Mouse (Mus musculus): Measurements from ENCODE around the gene Trabd2b.

Trabd2b gene

DNA sequence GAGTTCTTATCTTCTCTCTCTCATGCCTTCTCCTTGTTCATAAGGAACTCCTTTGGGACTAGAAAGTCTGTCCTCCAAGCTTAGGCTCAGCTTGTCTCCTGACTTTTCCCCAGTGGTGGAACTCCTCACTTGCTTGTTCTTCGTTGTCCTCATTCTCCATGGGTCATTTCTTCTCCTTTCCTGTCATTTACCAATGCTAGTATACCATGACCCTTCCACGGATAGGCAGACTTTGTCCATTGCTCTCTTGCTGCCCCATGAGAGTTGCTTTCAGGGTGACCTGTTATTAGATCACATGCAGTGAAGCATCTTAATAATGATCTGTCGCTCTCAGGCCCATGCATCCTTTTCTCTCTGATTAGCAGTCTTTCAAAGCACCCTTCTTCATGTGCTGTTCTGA, 46.6 kb downstream of the Trabd2b start:
- no peak for DNase-seq

DNA sequence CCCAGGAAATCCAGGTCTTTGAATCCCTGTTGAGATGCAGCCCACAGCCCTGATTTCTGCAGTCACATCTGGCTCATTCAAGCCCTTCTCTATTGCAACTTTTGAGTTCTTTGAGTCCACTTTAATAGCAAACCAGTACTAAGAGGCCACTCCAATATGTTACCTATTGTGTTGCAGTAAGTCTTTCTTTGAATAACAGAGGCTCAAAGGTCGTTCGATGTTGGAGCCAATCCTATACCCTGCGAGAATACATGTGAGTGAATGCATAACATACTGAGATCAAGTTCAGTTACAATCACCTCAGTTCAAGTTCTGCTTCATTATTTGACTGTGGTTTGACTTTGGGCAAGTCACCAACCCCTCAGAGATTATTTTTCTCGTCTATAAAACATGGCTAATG, 47.5 kb downstream of the Trabd2b start:
- no peak for DNase-seq

DNA sequence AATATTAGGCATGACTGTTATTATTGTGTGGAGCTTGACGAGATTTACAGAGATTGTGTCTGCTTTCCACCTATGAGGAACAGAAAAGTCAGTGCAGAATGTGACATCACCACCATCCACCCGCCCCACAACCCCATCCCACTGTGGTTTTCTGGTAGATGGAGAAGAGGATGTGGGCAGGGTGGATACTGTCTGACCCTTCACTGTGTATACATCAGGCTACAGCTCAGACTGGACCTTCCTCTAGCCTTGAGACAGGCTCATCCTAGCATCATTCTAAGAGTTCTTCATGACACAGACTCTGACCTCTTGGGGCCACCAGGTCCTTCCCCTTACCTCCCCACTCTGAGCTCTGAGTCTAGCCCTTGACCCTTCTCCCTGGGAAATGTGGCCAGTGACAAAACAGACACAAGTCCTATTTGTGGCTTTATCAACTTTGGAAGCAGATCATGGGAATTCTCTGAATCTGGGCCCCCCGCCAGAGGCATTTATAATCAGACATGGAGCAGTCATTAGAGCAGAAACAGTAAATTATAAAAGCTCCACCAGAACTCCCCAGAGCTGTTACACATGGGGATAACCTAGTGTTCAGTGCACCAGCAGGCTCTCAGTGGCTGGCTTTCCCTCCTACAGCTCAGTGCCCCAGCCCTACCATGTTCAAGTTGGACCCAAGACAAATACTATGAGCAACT, 48.1 kb downstream of the Trabd2b start:
- DNase-seq, result no peak

DNA sequence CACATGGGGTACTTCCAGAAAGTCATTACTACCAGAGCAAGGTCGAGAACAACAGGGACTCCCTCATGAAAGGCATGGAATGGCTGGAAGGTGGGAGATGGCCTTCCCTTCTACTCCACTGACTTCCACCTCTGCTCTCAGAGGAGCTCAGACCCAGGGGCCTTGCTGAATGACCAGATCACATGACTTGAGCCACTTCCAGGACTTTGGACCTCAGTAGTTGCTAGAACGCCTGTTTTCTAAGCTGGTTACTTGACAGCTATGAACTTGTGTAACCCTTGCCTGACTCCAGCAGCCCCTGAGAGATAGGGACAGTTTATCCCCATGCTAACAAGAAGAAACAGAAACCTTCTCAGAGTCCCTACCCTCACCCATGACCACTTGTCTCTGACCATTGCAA, 50.6 kb downstream of the Trabd2b start:
- DNase-seq, result no peak

DNA sequence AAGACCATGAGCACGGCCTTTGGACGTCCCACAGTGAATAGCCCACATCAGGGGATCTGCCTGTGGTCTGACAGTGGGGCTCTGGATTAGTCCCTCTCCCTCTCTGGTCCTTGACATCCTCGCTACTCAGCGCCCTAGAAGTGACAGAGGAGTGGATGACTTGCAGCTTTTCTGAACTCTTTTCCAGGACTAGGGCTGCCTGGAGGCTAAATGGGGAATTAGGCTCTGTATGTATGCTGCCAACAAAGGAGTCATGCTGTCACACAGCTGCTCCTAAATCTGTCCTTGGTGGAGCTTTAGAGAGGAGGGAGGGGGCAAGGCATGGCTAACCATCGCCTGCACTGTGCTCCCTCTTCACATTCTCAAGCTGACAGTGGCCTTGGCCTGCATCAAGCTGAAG, 53.1 kb downstream of the Trabd2b start:
- peak; percentile 35 to 52 for DNase-seq

DNA sequence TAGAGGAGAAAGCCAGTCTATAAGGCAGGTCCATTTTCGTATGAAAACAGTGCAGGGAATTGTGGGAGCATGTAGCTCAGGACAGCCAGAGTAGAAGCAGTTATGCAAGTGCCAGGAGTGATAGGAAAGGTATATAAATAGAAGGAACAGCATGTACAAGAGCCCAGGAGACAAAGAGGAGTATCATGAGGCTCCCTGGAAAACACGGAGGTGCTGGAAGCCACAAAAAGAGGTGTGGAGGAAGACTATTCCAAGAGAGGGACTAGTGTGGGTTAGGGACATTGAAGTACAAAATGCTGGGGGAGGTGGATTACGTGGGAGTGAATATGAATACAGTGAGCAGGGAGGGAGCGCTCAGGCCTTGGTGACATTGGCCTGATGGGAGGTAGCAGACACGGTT, 53.9 kb downstream of the Trabd2b start:
- DNase-seq, result no peak

DNA sequence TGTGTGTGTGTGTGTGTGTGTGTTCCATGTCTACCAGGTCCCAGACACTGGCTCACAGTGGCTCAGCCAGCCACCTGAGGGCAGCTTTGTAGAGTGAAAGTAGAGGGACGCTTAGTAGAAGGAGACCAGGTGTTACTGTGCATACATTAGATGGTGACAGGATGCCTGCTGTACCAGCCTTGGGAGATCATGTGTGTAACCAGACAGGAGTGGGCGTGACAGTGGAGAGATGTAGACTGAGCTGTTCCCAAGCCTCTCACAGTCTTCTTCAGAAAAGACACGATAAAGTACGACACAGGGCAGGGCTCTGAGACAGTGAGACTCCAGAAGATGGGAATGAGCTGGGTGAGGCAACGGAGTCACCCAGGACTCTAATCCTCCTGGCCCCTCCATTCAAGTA, 54.6 kb downstream of the Trabd2b start:
- no peak for DNase-seq

DNA sequence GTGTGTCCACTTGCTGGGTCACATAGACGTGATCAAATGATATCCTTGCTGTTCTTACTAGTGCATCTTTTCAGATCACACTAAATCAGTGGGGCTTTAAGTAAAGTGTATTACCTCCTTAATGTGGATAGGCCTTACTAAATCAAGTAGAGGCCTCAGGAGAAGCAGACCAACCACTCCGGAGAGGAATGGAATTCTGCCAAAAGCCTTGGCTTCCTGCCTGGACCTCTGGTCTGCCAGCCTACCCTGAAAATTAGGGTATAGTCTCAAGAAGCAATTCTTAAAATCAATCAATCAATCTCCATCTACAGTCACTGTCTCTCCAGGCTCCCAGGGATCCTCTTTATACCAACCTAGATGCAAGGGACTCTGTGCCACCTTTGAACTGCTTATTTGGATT, 59.1 kb downstream of the Trabd2b start:
- DNase-seq, result peak; percentile 9

DNA sequence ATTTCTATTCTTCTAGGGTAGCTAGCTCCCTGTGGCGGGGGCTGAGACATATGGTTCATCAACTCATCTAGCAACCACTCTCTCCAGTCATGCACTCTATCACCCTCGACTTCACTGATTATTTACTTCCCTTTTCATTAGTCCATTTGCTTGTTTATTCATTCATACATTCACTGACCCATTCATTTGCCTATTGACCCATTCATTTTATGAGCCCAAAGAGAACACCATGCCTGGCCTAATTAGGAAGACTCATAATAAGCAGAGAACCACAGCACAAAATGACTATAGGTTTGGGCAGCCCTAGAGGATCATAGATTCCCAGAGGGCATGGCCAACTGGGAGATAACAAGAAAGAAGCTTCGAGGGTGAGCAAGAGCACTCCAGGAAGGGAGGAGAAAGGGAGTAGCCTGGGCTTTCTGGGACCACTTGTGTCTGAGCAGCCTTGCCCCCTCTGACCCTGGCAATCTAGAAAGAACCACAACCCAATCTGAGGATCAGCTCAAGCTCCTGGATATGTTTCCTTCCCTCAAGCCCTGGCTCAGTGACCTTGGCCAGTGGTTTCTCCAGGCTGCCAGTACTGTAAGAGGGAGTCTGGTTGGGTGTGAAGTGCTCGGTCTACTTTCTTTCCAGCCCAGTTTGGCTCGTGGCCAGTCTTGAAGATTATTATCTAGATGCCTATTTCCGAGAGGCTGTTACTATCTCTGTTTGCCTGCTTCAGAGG, 61.0 kb downstream of the Trabd2b start:
- no peak for DNase-seq

DNA sequence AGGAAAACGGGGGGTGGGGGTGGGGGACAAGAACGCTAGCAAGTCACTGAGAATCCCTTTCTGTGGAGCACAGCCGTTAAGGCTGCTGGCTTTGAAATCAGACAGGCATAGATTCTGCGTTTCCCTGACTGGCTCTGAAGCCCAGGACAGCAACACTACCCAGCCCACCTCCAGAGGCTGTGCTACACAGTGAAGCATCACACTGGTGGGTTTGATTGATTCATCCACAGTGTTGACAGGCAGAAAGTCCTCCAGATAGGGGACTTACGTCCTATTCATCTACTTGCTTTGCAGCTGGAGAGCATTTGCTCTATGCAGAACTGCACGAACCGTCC, 61.5 kb downstream of the Trabd2b start:
- DNase-seq, result no peak

DNA sequence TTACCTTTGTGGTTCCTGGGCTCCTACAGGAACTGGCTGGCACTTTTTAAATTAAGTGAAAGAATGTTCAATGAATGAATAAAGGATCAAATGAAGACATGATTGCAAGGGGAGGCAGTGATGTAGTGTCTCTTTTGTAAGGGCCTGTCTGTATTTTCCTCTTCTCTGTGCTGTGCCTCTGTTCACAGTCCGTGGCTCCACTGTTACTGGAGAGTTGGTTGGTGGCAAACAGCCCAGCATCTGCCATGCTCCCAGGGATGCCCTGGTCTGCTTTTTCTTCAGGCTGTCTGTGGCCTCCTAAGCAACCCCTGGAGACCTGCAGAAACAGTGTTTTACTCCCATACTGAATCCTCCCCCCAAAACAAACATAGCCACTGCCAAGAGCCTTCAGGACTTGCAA, 63.4 kb downstream of the Trabd2b start:
- DNase-seq, result no peak

DNA sequence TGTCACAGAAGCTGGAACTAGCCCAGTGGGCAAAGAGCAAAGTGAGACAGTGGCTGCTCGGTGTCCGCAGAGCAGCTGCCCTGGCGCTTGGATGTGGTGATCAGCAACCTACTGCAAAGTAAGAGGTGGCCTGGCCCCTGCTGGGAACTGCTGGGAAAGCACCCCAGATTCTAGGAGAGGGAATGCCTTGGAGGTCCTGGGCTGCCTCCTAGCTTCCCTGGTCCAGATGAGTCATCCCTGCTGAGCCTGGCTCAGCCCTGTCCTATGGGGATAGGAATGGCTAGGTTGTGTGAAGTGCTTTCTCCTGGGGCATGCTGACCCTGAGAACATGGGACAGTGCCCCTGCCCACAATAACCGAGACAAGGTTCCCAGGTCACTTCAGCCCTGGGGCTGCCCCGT, 65.6 kb downstream of the Trabd2b start:
- DNase-seq, result no peak

DNA sequence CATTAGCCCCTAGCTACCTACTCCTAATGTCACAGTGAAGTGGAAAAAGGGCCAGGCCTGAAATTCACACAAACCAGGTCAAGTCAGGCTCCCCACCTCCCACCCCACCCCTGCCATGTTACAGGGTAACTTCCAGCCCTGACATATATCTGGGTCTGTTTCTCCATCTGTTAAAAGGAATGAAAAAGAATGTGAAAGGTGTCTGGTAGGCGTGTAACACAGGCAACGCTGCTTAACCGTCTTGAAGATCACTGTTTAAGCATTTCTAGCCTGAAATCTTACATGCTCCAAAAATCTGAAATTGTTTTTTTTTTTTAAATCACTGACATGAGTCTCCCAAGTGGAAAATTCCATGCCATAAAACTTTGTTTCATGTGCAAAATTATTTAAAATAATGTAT, 69.8 kb downstream of the Trabd2b start:
- DNase-seq, result no peak

DNA sequence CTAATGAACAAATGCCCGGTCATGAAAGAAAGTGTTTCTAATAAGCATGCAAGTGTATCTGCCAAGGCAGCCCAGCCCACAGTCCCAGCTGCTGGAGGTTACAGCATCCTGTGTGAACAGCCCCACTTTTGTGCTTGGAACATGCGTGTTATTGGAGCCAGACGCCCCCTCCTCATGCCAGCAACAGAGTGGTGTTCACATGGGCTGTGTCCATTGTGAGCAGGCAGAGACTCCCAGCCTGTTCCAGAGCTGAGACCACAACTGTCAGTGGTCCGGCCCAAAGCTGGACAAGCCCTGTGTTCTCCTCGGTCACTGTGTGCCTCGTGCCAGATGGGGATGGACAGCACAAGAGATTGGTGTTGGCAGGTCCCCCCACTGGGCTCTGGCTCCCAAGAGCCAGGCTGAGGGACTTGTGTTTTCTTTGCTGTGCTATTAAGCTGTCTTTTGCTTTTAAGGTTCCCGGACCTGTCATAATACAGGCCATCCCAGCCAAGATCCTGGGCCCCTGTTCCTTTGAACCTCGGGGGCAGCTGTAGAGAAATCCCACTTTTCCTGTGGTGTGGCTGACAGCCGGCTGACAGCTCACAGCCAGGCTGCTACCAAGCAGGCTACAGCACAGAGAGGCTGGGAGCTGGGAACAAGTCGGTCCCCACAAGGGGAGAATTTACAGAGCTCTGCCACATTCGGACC, 70.7 kb downstream of the Trabd2b start:
- no peak for DNase-seq

DNA sequence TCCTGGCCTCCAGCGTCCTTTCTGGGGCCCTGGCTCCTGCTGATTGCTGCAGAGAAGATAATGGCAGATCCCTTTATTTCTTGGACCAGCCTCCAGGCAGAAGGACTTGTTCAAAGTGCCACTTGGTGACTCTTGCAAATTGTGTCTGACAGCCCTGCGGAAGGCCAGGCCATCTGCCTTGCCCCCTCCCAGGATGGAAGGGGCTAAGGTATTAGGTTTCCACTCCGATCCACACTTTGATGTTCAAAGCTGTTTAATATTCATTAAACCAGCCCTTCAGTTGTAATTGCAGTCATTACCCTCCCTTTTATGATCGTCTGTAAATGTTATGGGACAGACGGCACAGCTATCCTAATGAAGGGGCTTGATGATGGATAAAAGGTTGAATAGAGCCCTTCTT, 75.0 kb downstream of the Trabd2b start:
- DNase-seq, result no peak

DNA sequence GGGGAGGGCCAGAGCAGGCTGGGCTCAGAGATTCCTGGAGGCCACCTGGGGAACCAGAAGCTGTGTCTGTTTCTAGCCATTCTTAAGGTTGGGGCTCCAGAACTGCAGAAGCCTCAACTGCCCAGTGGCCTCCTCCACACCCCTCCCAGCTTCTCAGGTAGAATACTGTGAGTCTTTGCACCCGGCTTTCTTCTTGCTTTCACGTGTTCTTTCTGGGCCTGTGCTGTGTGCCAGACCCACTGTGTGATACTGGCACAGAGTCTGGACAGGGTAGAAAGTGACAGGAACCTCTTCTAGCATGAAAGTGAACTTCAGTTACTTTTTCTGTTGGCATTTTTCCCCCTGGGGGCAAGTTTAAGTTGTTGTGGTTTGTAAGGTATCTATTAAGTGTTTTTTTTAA, 77.6 kb downstream of the Trabd2b start:
- DNase-seq, result no peak

DNA sequence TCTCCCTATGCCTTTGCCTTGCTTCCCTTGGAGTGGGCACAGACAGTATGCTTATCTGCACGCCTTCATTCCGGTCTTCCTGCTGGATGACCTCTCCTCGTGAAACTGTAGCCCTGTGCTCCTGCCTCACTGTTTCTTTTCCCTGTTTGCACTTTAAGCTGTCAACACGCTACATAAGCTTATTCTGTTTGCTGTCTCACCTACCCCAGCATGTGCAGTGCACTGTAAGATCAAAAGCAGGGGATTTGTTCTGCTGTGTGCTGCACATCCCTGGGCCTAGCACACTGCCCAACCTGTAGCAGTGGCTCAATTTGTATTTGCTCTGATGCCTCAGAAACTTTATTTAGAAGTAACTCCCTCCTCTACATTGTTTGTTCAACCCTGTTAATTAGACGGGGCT, 79.5 kb downstream of the Trabd2b start:
- DNase-seq, result no peak

DNA sequence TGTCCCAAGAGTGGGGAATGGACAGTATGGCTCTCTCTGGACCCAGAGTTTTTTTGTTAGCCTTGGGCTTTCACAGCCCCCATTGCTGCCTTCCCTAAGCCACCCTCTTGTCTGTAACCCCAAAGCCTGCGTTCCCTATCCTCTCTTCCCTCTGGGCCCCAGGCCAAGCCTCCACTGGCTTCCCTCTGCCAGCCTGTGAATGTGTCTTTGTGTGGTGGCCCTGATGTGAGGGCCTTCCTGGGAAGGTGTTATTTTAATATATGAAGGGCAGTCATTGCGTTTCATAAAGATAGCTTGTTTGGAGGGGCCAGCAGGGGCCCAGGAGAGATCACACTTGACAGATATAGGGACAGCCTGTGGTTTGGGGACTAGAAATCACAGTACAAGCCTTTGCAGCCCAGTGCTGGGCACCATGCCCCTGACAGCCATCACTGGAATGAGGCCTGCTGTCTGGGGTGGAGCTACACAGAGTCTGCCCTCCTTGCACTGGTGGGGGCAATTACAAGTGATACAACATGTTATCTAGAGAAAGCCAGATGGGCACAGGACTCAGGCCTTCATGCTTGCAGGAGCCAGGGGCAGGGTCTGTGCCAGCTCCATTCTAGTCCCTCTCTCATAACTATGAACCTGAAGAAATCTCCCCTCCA, 80.5 kb downstream of the Trabd2b start:
- DNase-seq, result no peak

DNA sequence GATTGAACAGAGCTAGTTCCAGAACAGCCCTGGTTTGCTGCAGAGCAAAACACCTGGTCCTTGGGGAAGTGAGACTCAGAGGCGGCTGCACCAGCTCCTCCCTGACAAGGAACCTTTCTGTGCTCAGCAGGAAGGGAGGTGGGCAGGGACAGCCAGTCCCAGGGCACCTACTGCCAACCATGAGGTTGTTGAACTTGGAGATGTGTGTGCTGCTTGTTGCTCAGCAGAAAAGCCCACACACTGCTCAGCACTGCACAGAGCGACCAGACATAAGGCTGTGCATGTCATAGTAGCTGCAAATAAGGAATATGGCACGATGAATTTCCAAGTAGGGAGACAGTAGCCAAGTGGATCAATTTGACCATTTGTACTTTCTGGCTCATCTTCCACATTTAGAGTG, 81.2 kb downstream of the Trabd2b start:
- DNase-seq, result no peak

DNA sequence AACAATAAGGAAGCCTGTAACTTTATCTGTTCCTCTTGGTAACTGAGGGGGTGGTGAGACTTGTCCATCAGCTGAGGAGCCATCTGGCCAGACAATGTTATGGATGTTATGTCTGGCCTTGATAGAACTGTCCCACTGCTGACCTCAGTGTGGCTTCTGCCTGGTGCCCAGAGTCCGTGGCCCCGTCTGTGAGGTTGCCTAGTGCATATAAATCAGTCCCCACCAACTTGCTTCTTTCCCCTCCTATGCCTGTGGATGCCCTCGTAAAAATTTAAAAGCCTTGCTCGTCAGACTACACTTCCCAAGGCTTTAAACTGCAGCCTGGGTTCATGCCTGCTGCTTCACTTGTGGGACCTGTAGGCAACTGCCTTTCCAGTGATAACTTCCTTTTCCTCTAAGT, 85.6 kb downstream of the Trabd2b start:
- DNase-seq, result no peak

DNA sequence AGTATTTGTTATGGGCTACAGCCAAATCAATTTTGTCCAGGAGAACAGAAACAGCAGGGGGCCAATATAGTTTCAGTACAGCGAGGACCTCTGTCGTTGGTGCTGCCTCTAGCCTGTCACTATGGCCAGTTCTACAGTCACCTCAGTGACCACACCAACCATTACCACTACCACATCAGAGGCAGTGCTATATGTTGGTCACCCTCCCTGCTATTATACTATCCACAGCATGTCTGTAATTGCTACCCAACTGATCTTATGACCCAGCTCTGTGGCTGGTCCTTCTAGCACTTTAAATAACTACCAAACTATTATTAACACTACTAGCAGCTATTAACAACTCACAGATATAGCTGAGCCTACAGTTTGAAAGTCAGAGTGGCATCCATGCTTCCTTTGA, 87.5 kb downstream of the Trabd2b start:
- DNase-seq, result no peak

DNA sequence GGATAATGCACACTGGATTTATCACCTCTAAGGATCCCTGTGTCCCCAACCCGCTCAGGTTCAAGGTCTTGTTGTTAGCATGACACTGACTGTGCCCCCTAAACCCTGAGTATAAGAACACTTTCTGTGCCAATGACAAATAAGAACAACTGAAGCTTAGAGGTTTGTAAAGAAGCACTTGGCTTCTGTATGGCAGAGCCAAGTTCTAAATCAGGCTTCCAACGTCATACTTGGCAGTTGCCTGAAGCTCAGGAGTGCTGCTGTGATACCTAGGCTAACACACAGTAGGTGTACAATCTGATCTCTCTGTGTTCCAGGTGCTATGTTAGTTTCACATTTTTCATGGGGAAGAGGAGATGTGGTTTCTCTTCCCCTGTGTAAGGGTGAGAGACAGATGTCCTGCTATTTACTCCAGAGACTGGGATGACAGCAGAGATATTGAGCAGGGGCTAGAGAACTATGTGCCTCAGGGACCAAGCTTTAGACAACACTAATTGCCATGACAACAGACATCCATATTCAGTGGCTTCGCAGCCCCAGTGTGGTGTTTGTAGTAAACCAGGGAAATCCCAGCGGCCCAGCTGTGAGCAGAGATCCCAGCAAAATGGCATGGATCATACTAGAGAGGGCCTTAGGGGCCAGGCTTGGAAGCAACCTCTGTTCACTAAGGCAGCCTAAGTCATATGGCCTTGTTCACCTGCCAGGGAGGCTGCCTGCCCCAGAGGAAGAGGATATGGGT, 89.3 kb downstream of the Trabd2b start:
- DNase-seq, result no peak

DNA sequence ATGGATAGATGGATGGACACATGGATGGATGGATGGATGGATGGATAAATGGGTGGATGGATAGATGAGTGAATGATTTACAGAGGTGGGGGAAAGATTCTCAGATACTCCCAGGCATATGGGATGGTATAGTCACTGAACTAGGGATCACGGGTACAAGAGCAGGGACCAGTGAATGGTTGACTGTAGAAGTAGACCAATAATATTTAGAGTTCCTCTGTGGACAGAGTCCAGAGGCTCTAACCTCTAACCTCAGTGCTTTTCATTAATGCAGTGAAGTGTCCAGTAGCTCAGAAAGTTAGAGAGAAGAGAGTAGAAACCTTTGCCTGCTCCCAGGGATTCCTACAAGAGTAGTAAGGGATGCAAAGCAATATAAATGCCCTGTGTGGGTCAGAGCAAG, 93.1 kb downstream of the Trabd2b start:
- DNase-seq, result no peak
